Mouse (Mus musculus): Measurements from ENCODE around the gene Tnrc6b.
"Not testable (repeated sequence)": the region's sequence is repeated elsewhere in the genome, so short reads cannot be mapped to it uniquely, and the experiment has no call there.

The Tnrc6b gene

GRCm38 (mm10) chr15:80859366-80859765 is 148.3 kb downstream of the Tnrc6b start:
- DNase-seq, result no peak

- DNase-seq, result no peak
These were observed 150.2 kb downstream of the Tnrc6b start for GRCm38 (mm10) chr15:80861302-80861701.

GRCm38 (mm10) chr15:80862027-80862426 is 150.9 kb downstream of the Tnrc6b start:
- no peak for DNase-seq

- DNase-seq, result not testable (repeated sequence)
These were observed 157.5 kb downstream of the Tnrc6b start for GRCm38 (mm10) chr15:80868603-80869002.

GRCm38 (mm10) chr15:80874726-80875125 is 163.6 kb downstream of the Tnrc6b start:
- DNase-seq, result no peak

GRCm38 (mm10) chr15:80876231-80876630 is 165.1 kb downstream of the Tnrc6b start:
- DNase-seq, result no peak

- no peak for DNase-seq
These were observed 173.0 kb downstream of the Tnrc6b start for GRCm38 (mm10) chr15:80884095-80884494.

- DNase-seq, result no peak
These were observed 175.4 kb downstream of the Tnrc6b start for GRCm38 (mm10) chr15:80886361-80887156.

- DNase-seq, result no peak
These were observed 181.2 kb downstream of the Tnrc6b start for GRCm38 (mm10) chr15:80892341-80892740.

- DNase-seq, result peak in 1 of 2 experiments; percentile 12
These were observed 185.6 kb downstream of the Tnrc6b start for GRCm38 (mm10) chr15:80896741-80897140.

- DNase-seq, result no peak
These were observed 186.8 kb downstream of the Tnrc6b start for GRCm38 (mm10) chr15:80897911-80898310.

GRCm38 (mm10) chr15:80899806-80900205 is 188.7 kb downstream of the Tnrc6b start:
- no peak for DNase-seq

- DNase-seq, result no peak
These were observed 190.8 kb downstream of the Tnrc6b start for GRCm38 (mm10) chr15:80901806-80902513.

- not testable (repeated sequence) for DNase-seq
These were observed 193.7 kb downstream of the Tnrc6b start for GRCm38 (mm10) chr15:80904776-80905175.

- no peak for DNase-seq
These were observed 199.1 kb downstream of the Tnrc6b start for GRCm38 (mm10) chr15:80910183-80910582.

- no peak for DNase-seq
These were observed 199.8 kb downstream of the Tnrc6b start for GRCm38 (mm10) chr15:80910790-80911531.

- peak in 1 of 2 experiments; percentile 26 for DNase-seq
These were observed 201.1 kb downstream of the Tnrc6b start for GRCm38 (mm10) chr15:80912175-80912574.

GRCm38 (mm10) chr15:80913803-80914202 is 202.7 kb downstream of the Tnrc6b start:
- no peak for DNase-seq

- DNase-seq, result peak; percentile 48 to 49
These were observed 204.7 kb downstream of the Tnrc6b start for GRCm38 (mm10) chr15:80915850-80916249.

GRCm38 (mm10) chr15:80916621-80917020 is 205.5 kb downstream of the Tnrc6b start:
- DNase-seq, result no peak

GRCm38 (mm10) chr15:80920346-80920745 is 209.2 kb downstream of the Tnrc6b start:
- no peak for DNase-seq

- DNase-seq, result no peak
These were observed 210.7 kb downstream of the Tnrc6b start for GRCm38 (mm10) chr15:80921781-80922180.

- no peak for DNase-seq
These were observed 213.1 kb downstream of the Tnrc6b start for GRCm38 (mm10) chr15:80924211-80924610.
